Mouse (Mus musculus) B cell, adult 2 months (primary cell): ENCODE measurements around the gene 2310033P09Rik.
"Not testable (repeated sequence)": the region's sequence is repeated elsewhere in the genome, so short reads cannot be mapped to it uniquely, and the experiment has no call there.

Source experiments
- DNase-seq, 2 experiments: peaks; one replicate each; pipeline ENCODE4 v3.0.0; 2022

The 2310033P09Rik gene

GRCm38 (mm10) chr11:59201216-59202002 is 6.7 kb upstream of the 2310033P09Rik start:
- no peak for DNase-seq

DNA sequence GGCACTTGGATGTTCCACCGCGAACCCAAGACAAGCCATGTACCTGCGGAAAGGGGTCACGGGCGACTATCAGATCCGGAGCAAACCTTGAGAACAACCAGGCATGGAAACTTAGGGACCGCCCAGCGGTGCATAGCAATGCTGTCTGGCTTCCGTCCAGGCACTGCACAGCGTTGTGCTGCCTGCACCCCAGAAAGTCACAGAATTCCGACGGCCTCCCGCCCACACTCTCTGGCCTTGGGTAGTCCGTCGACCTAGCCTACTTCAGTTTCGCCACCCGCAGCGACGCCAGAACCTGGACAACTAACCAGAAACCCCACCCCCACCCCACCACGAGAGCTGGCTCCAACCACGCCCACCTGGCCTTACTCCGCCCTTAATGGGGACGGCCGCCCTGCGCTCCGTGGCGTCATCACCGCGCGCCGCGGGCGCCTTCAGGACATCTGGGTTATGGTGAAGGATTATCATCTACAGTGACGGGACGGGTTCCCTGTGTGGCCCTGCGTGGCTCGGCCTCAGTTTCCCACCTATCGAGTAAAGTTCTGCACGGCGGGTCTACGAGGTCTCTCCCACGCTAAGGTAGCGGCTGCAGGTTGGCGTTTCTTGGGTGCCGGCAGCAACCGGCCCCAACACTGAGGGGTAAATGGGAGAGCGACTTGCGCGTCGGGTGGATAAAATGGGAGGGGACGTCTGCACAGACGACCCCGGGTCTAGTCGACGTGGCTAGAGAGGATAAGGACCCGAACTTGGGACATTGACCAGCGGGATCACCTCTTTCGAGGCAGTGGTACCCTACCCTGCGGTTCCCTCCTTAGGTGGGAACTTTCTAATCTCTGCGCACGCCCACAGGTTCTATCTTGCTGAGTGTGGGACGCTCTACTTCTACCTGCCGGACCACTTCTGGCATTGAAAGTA is 5.8 kb upstream of the 2310033P09Rik start, which contains the start of gene Mrpl55:
Gene Mrpl55 (plus strand): TSS at position 406 of the 915 bp plus-strand sequence.
- peak; percentile 97 for DNase-seq

DNA sequence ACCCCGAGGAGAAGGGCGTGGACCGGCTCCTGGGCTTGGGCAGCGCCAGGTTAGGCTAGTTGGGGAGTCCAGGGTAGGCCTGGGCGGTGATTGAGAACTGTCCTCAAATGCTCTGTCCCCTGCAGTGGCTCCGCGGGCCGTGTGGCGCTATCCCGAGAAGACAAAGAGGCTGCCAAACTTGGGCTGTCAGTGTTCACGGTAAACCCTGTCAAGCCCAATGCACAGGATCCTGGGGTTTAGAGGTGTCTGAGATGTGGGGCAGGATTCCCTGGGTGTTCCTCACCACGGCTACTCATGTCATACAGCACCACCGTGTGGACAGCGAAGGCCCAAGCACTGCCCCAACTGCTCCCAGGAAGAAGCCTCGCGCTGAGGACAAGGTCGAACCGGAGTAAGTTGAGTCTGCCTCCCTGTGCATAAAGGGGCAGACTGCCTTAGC is 901 bp downstream of the 2310033P09Rik start:
- DNase-seq, result peak; percentile 60 to 61

GRCm38 (mm10) chr11:59209580-59209979 is 1.5 kb downstream of the 2310033P09Rik start:
- no peak for DNase-seq

- DNase-seq, result no peak
Observed at GRCm38 (mm10) chr11:59210020-59210419, 1.9 kb downstream of the 2310033P09Rik start.

- DNase-seq, result not testable (repeated sequence)
Observed at GRCm38 (mm10) chr11:59211561-59211960, 3.4 kb downstream of the 2310033P09Rik start.

- peak; percentile 71 to 74 for DNase-seq
Observed at GRCm38 (mm10) chr11:59212320-59212719, 4.2 kb downstream of the 2310033P09Rik start.

DNA sequence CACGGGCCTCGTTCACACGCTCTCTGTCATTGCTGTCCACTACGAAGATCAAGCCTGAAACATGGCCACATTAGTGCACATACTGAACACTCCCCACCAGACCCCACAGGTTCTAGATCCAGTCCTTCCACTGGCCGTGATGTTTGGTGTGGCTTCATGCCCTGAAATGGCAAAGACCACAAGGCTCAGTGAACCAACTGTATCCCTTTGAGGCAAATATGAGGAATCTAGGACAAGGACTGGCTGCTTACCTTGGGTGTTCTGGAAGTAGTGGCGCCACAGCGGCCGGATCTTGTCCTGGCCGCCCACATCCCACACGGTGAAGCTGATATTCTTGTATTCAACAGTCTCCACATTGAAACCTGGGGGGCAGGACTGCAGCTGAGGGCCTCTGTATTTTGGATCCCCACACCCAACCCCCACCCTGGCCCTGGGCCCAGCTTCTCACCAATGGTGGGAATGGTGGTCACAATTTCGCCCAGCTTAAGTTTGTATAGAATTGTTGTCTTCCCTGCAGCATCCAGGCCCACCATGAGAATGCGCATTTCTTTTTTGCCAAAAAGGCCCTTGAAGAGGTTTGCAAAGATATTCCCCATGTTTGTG is 4.9 kb downstream of the 2310033P09Rik start:
- DNase-seq, result no peak

GRCm38 (mm10) chr11:59216955-59217354 is 8.8 kb downstream of the 2310033P09Rik start:
- no peak for DNase-seq

GRCm38 (mm10) chr11:59218389-59218998 is 10.4 kb downstream of the 2310033P09Rik start:
- no peak for DNase-seq

DNA sequence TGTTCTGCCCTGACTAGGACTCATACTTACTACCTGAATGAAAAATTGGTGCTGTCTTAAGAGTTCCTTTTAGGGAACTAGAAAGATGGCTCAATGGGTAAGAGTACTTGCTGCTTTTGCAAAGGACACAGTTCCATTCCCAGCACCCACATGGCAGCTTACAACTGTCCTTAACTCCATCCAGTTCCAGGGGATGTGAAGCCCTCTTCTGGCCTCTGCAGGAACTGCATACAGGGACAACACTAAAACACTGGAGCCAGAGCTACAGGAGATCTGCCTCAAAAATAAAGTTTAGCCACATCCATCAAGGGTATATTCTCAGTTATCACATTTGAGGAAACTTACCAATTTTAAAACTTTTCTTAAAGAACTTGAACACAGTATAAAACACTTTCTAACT is 10.9 kb downstream of the 2310033P09Rik start:
- DNase-seq, result peak; percentile 61 to 64

GRCm38 (mm10) chr11:59221604-59222003 is 13.5 kb downstream of the 2310033P09Rik start:
- peak in 1 of 2 experiments; percentile 32 for DNase-seq

GRCm38 (mm10) chr11:59222306-59222705 is 14.2 kb downstream of the 2310033P09Rik start:
- no peak for DNase-seq

DNA sequence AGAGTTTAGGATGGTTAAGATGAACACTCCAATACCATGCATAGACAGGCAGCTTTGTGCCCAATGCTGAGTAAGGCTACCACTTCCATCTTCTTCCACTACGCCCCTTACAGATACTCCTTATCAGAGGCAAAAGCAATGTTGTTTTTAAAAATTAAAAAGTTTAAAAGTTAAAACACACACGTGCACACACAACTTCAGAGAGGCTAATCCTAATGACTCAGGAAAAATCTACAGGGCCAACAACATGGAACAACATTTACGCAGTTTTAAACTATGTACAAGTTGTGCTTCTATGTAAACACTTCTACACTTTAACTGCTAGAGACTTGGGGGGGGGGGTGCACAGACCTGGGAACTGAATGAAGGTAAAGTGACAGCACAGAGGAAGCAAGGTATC is 15.9 kb downstream of the 2310033P09Rik start:
- no peak for DNase-seq

GRCm38 (mm10) chr11:59224470-59224869 is 16.3 kb downstream of the 2310033P09Rik start:
- DNase-seq, result no peak

DNA sequence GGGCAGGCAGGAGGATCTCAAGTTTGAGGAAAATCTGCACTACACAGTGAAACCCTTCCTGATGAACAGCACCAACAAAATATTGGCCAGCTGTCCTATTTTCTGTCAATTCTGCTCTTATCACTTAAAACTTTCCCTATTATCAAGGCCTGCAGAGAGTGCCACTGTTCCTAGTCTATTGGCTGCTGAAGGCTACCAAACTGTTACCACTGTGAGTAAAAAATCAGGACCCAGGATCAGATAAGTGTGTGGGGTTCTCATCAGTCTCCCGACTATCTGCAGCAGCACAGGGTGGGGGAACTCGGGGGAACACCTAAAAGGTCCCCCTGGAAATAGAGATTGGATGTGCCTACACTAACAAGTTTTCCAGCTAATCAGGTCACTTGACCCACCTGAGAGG is 17.0 kb downstream of the 2310033P09Rik start:
- DNase-seq, result no peak

GRCm38 (mm10) chr11:59226251-59226650 is 18.1 kb downstream of the 2310033P09Rik start:
- no peak for DNase-seq

- peak in 1 of 2 experiments; percentile 25 for DNase-seq
Observed at GRCm38 (mm10) chr11:59226787-59227603, 18.9 kb downstream of the 2310033P09Rik start.

GRCm38 (mm10) chr11:59227604-59228121 is 19.5 kb downstream of the 2310033P09Rik start:
- DNase-seq, result peak in 1 of 2 experiments; percentile 34

- DNase-seq, result peak; percentile 98
Observed at GRCm38 (mm10) chr11:59228122-59228953, 20.2 kb downstream of the 2310033P09Rik start, which contains the start of gene Arf1. Gene Arf1 (minus strand): TSS chr11:59228270.
